Mouse (Mus musculus) G1E (cell line): ENCODE data around the gene Osbpl10.

Experiments
- CTCF ChIP-seq: IDR thresholded peaks from 2 replicates; pipeline ENCODE4 v1.5.1; 2012; ENCODE audit warnings: low read depth, low read length, inconsistent platforms, mixed read lengths
- GATA1 ChIP-seq: IDR thresholded peaks from 2 replicates; pipeline ENCODE4 v1.6.1; 2012; ENCODE audit warnings: borderline replicate concordance, low read length, inconsistent platforms, mixed read lengths
- GATA2 ChIP-seq: IDR thresholded peaks from 2 replicates; pipeline ENCODE4 v1.6.1; 2012; ENCODE audit warnings: low read depth, low read length, inconsistent platforms, borderline replicate concordance
- POLR2AphosphoS5 ChIP-seq: IDR thresholded peaks from 2 replicates; pipeline ENCODE4 v1.6.1; 2012; ENCODE audit warnings: low read depth, low read length, inconsistent platforms; ENCODE audit not compliant: insufficient replicate concordance
- TAL1 ChIP-seq: conservative IDR thresholded peaks from 2 replicates; pipeline ENCODE4 v1.6.1; 2012; ENCODE audit warnings: low read depth, low read length, inconsistent platforms, mixed read lengths

DNA sequence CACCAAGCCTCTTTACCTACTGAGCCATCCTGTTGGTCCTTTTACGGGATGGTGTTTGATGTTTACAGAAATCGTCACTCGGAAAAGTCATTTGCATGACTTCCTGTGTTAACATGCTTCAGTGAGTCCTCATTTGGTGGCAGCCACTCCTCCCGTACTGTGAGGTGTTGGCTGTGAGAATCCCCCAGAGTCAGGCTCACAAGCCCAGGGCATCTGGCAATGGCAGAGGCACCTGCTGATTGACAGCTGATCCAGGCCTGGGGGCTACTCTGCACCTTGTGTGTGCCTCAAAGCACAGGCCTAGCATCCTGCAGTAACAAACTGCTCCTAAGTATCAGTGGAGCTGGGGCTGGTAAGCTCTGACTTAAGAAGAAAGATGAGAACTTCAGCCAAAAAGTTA is 156.4 kb downstream of the Osbpl10 start:
- TF ChIP-seq CTCF: no peak
- TF ChIP-seq GATA1: no peak
- no peak for TF ChIP-seq TAL1
- TF ChIP-seq POLR2AphosphoS5: no peak
- TF ChIP-seq GATA2: no peak
